Mouse (Mus musculus): ENCODE measurements at regions not wholly inside any gene's neighbourhood (a gene's known extent, or its start where the extent isn't known, plus 50 kb on each side); places are given as distances from the start of the nearest gene placed in this dataset.

GRCm38 (mm10) chr10:96330639-96331487 lies 194.5 kb downstream of the Gm5426 start:
- no peaks in the 10 kb centered on the region; the same call in 1 of the 2 replicates for H3K4me1 ChIP-seq (ENCODE audit: control insufficient read depth, insufficient read depth, low read length)
- H3K4me2 ChIP-seq (ENCODE audit: low read length) = no peak overlapping the region
- WGBS = 47% methylated on average over 6 of the region's 6 CpGs
- no peaks in the 10 kb centered on the region for H3K9me3 ChIP-seq (replicated peaks; ENCODE audit: control insufficient read depth, low read length)
- H3K27me3 ChIP-seq (replicated peaks; ENCODE audit: control insufficient read depth, insufficient read depth, low read length) = no peaks in the 10 kb centered on the region
- no peak overlapping the region for H3K9ac ChIP-seq (ENCODE audit: low read length)
- no peak for DNase-seq (ENCODE audit: low spot score)
- ATAC-seq = no peak
- no peaks in the 10 kb centered on the region for H3K36me3 ChIP-seq (ENCODE audit: control insufficient read depth, insufficient read depth, low read length)
- no peak overlapping the region for H3K4me3 ChIP-seq (ENCODE audit: low read depth, low read length)
- H3K27ac ChIP-seq (ENCODE audit: low read depth, low read length) = no peak overlapping the region

- no peak for ATAC-seq
- Histone ChIP-seq H3K36me3 (ENCODE audit: control insufficient read depth, insufficient read depth, low read length) (no peaks in the 10 kb centered on the region), H3K27me3 (replicated peaks; ENCODE audit: control insufficient read depth, insufficient read depth, low read length) (no peaks in the 10 kb centered on the region), H3K9ac (ENCODE audit: low read length) (no peak overlapping the region), H3K27ac (ENCODE audit: low read depth, low read length) (no peak overlapping the region), H3K4me2 (ENCODE audit: low read length) (no peak overlapping the region), H3K4me3 (ENCODE audit: low read depth, low read length) (no peak overlapping the region), H3K4me1 (ENCODE audit: control insufficient read depth, insufficient read depth, low read length) (peaks cover 2% of the 10 kb centered on the region; the same call in 1 of the 2 replicates), H3K9me3 (replicated peaks; ENCODE audit: control insufficient read depth, low read length) (no peaks in the 10 kb centered on the region)
- 63% methylated on average over 10 of the region's 10 CpGs for WGBS
- peak; percentile 31 for DNase-seq (ENCODE audit: low spot score)
Measured at GRCm38 (mm10) chr10:96332731-96333201, 196.4 kb downstream of the Gm5426 start.

GRCm38 (mm10) chr10:96333224-96333623 lies 196.8 kb downstream of the Gm5426 start:
- H3K4me3 ChIP-seq (ENCODE audit: low read depth, low read length) = no peak overlapping the region
- no peaks in the 10 kb centered on the region for H3K36me3 ChIP-seq (ENCODE audit: control insufficient read depth, insufficient read depth, low read length)
- ATAC-seq = no peak
- H3K4me1 ChIP-seq (ENCODE audit: control insufficient read depth, insufficient read depth, low read length) = peaks cover 2% of the 10 kb centered on the region; the same call in 1 of the 2 replicates
- H3K4me2 ChIP-seq (ENCODE audit: low read length) = no peak overlapping the region
- H3K27ac ChIP-seq (ENCODE audit: low read depth, low read length) = no peak overlapping the region
- no peaks in the 10 kb centered on the region for H3K9me3 ChIP-seq (replicated peaks; ENCODE audit: control insufficient read depth, low read length)
- no peak overlapping the region for H3K9ac ChIP-seq (ENCODE audit: low read length)
- 87% methylated on average over 6 of the region's 6 CpGs for WGBS
- no peaks in the 10 kb centered on the region for H3K27me3 ChIP-seq (replicated peaks; ENCODE audit: control insufficient read depth, insufficient read depth, low read length)
- DNase-seq (ENCODE audit: low spot score) = no peak

- Histone ChIP-seq H3K27ac (ENCODE audit: low read depth, low read length) (no peak overlapping the region), H3K36me3 (ENCODE audit: control insufficient read depth, insufficient read depth, low read length) (no peaks in the 10 kb centered on the region), H3K27me3 (replicated peaks; ENCODE audit: control insufficient read depth, insufficient read depth, low read length) (no peaks in the 10 kb centered on the region), H3K4me3 (ENCODE audit: low read depth, low read length) (no peak overlapping the region), H3K4me1 (ENCODE audit: control insufficient read depth, insufficient read depth, low read length) (peaks cover 2% of the 10 kb centered on the region; the same call in 1 of the 2 replicates), H3K4me2 (ENCODE audit: low read length) (no peak overlapping the region), H3K9ac (ENCODE audit: low read length) (no peak overlapping the region), H3K9me3 (replicated peaks; ENCODE audit: control insufficient read depth, low read length) (no peaks in the 10 kb centered on the region)
- DNase-seq (ENCODE audit: low spot score) = no peak
- no peak for ATAC-seq
- 88% methylated on average over 3 of the region's 3 CpGs for WGBS
Measured at GRCm38 (mm10) chr10:96336271-96336670, 199.9 kb downstream of the Gm5426 start.

- Histone ChIP-seq H3K27me3 (replicated peaks; ENCODE audit: control insufficient read depth, insufficient read depth, low read length) (no peaks in the 10 kb centered on the region), H3K36me3 (ENCODE audit: control insufficient read depth, insufficient read depth, low read length) (no peaks in the 10 kb centered on the region), H3K4me3 (ENCODE audit: low read depth, low read length) (no peak overlapping the region), H3K27ac (ENCODE audit: low read depth, low read length) (no peak overlapping the region), H3K4me1 (ENCODE audit: control insufficient read depth, insufficient read depth, low read length) (peaks cover 2% of the 10 kb centered on the region; the same call in 1 of the 2 replicates), H3K9me3 (replicated peaks; ENCODE audit: control insufficient read depth, low read length) (no peaks in the 10 kb centered on the region), H3K4me2 (ENCODE audit: low read length) (no peak overlapping the region), H3K9ac (ENCODE audit: low read length) (no peak overlapping the region)
- DNase-seq (ENCODE audit: low spot score) = peak; percentile 19
- 27% methylated on average over 9 of the region's 9 CpGs for WGBS
- peak; percentile 35; the same call in 1 of the 2 replicates for ATAC-seq
Measured at GRCm38 (mm10) chr10:96337088-96337666, 200.8 kb downstream of the Gm5426 start.

GRCm38 (mm10) chr10:96337797-96338608 lies 201.6 kb downstream of the Gm5426 start:
- no peak overlapping the region for H3K4me3 ChIP-seq (ENCODE audit: low read depth, low read length)
- H3K9ac ChIP-seq (ENCODE audit: low read length) = no peak overlapping the region
- H3K4me1 ChIP-seq (ENCODE audit: control insufficient read depth, insufficient read depth, low read length) = peaks cover 2% of the 10 kb centered on the region; the same call in 1 of the 2 replicates
- H3K27ac ChIP-seq (ENCODE audit: low read depth, low read length) = no peak overlapping the region
- H3K9me3 ChIP-seq (replicated peaks; ENCODE audit: control insufficient read depth, low read length) = no peaks in the 10 kb centered on the region
- ATAC-seq (no peak), DNase-seq (ENCODE audit: low spot score) (no peak)
- 86% methylated on average over 7 of the region's 7 CpGs for WGBS
- H3K36me3 ChIP-seq (ENCODE audit: control insufficient read depth, insufficient read depth, low read length) = no peaks in the 10 kb centered on the region
- no peaks in the 10 kb centered on the region for H3K27me3 ChIP-seq (replicated peaks; ENCODE audit: control insufficient read depth, insufficient read depth, low read length)
- no peak overlapping the region for H3K4me2 ChIP-seq (ENCODE audit: low read length)

GRCm38 (mm10) chr10:96338609-96338978 lies 202.2 kb downstream of the Gm5426 start:
- Histone ChIP-seq H3K9me3 (replicated peaks; ENCODE audit: control insufficient read depth, low read length) (no peaks in the 10 kb centered on the region), H3K4me1 (ENCODE audit: control insufficient read depth, insufficient read depth, low read length) (peaks cover 2% of the 10 kb centered on the region; the same call in 1 of the 2 replicates), H3K27ac (ENCODE audit: low read depth, low read length) (no peak overlapping the region), H3K4me3 (ENCODE audit: low read depth, low read length) (no peak overlapping the region), H3K9ac (ENCODE audit: low read length) (no peak overlapping the region), H3K4me2 (ENCODE audit: low read length) (no peak overlapping the region), H3K36me3 (ENCODE audit: control insufficient read depth, insufficient read depth, low read length) (no peaks in the 10 kb centered on the region), H3K27me3 (replicated peaks; ENCODE audit: control insufficient read depth, insufficient read depth, low read length) (no peaks in the 10 kb centered on the region)
- DNase-seq (ENCODE audit: low spot score) (no peak), ATAC-seq (no peak)
- 90% methylated on average over 2 of the region's 2 CpGs for WGBS

GRCm38 (mm10) chr10:96342476-96342875 lies 206.1 kb downstream of the Gm5426 start:
- Histone ChIP-seq H3K9ac (ENCODE audit: low read length) (no peak overlapping the region), H3K36me3 (ENCODE audit: control insufficient read depth, insufficient read depth, low read length) (no peaks in the 10 kb centered on the region), H3K9me3 (replicated peaks; ENCODE audit: control insufficient read depth, low read length) (no peaks in the 10 kb centered on the region), H3K4me2 (ENCODE audit: low read length) (no peak overlapping the region), H3K27me3 (replicated peaks; ENCODE audit: control insufficient read depth, insufficient read depth, low read length) (no peaks in the 10 kb centered on the region), H3K4me1 (ENCODE audit: control insufficient read depth, insufficient read depth, low read length) (no peaks in the 10 kb centered on the region), H3K4me3 (ENCODE audit: low read depth, low read length) (no peak overlapping the region), H3K27ac (ENCODE audit: low read depth, low read length) (no peak overlapping the region)
- no peak for DNase-seq (ENCODE audit: low spot score)
- ATAC-seq = no peak
- 66% methylated on average over 3 of the region's 3 CpGs for WGBS
